Mouse (Mus musculus): ENCODE measurements around the gene Xxylt1.

DNA sequence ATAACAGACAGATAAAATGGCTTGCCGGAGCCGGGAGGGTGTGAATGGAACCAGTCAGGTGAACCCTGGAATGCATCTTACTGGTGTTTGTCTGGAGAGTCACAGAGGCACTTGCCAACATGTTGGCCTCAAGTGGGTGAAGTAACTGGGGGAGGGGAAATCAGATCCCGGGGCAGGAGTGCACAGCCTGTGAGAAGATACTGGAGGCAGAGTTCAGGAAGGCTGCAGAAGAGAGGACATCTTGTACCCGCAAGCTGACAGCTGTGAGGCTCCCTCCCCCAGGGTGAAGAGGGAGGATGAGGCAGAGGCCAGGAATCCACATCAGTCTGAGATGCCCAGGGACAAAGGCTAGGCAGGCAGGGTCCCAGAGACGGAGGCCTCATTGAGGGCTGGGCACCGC is 116.8 kb downstream of the Xxylt1 start:
- no peak for TF ChIP-seq CTCF (IDR thresholded peaks at IDR 0.05; ENCODE audit: borderline replicate concordance, insufficient read depth, low read depth, low read length)
- no peak for TF ChIP-seq POLR2A (IDR thresholded peaks at IDR 0.05; ENCODE audit: borderline replicate concordance, insufficient read depth, low read length)
